ENCODE assay signal across 9 mouse cellular contexts in the genomic region with DNA sequence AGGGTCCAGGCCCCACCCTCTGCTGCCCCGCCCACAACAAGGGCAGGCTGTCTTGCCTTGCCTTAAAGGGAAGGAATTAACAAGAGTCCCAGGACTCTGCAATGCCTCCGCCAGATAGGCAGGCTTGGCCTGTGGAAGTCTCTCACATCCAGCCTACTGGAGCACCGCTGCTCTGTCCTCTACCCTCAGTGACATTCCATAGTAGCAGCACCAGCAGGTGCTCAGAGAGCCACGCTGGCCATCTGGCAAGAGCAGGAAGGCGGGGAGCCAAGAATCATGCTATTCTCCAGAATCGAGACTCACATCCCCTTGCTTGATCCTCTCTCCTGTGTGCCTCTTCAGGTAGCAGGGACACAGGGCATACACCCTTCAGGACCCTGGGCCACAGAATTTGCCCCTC. TPM values are rescaled to one million over a fixed set of nuclear protein-coding genes. Genes with fewer than 3 reads are reported as not detected.
DNase-seq lines count a peak whose midpoint lies in the region; ATAC-seq and TF ChIP-seq lines count a peak whose summit lies in the region.
"Had no signal": no experiment of that assay in that cellular context is flagged by ENCODE, and none has a peak within 500 bp of the region (broad histone marks: within the 10 kb centered on the region; RNA-seq: fewer than 3 reads in every experiment).

No protein-coding gene starts in this region.

- H3K27ac ChIP-seq in midbrain, embryonic 10.5 days (replicated peaks): no peak overlapping the region
- no peak overlapping the region for H3K27ac ChIP-seq in midbrain, embryonic 11.5 days (ENCODE audit: low read depth, low read length)
- H3K27ac ChIP-seq in hindbrain, embryonic 13.5 days: no peak overlapping the region
- H3K27ac ChIP-seq in olfactory bulb, adult 2 months (ENCODE audit: insufficient read depth, low read depth, low read length): no peak overlapping the region
- H3K27ac ChIP-seq: liver, embryonic 13.5 days had no signal

- H3K4me1 ChIP-seq in midbrain, embryonic 10.5 days: peaks cover 58% of the 10 kb centered on the region
- H3K4me1 ChIP-seq in midbrain, embryonic 11.5 days (ENCODE audit: control insufficient read depth, insufficient read depth, low read length): peaks cover 24% of the 10 kb centered on the region
- H3K4me1 ChIP-seq in hindbrain, embryonic 13.5 days (replicated peaks): peaks cover 66% of the 10 kb centered on the region
- H3K4me1 ChIP-seq in olfactory bulb, adult 2 months (ENCODE audit: control insufficient read depth, insufficient read depth, low read length): peaks cover 55% of the 10 kb centered on the region

- WGBS in midbrain, embryonic 10.5 days: 65% methylated on average over 6 of the region's 6 CpGs
- 60% methylated on average over 6 of the region's 6 CpGs for WGBS in midbrain, embryonic 11.5 days
- WGBS in hindbrain, embryonic 13.5 days: 34% methylated on average over 6 of the region's 6 CpGs
- 33% methylated on average over 6 of the region's 6 CpGs for WGBS in olfactory bulb, adult 2 months

- no peak for TF ChIP-seq CTCF in olfactory bulb, adult 2 months (IDR thresholded peaks at IDR 0.05; ENCODE audit: insufficient read depth, low read depth, low read length)

- peaks cover 5% of the 10 kb centered on the region; the same call in 1 of the 2 replicates for H3K36me3 ChIP-seq in midbrain, embryonic 10.5 days
- H3K36me3 ChIP-seq in midbrain, embryonic 11.5 days (ENCODE audit: control insufficient read depth, insufficient read depth, low read length): no peaks in the 10 kb centered on the region
- peaks cover 14% of the 10 kb centered on the region for H3K36me3 ChIP-seq in hindbrain, embryonic 13.5 days
- H3K36me3 ChIP-seq: liver, embryonic 13.5 days had no signal

- H3K27me3 ChIP-seq in midbrain, embryonic 10.5 days (ENCODE audit: low read depth, poor library complexity, severe bottlenecking): peaks cover 54% of the 10 kb centered on the region
- peaks cover 15% of the 10 kb centered on the region for H3K27me3 ChIP-seq in midbrain, embryonic 11.5 days (ENCODE audit: control insufficient read depth, insufficient read depth, low read length)
- H3K27me3 ChIP-seq in hindbrain, embryonic 13.5 days: peaks cover 10% of the 10 kb centered on the region; the same call in 1 of the 2 replicates

- TF ChIP-seq POLR2A in olfactory bulb, adult 2 months (IDR thresholded peaks at IDR 0.05; ENCODE audit: insufficient read depth, low read depth, low read length): no peak

- ATAC-seq in midbrain, embryonic 11.5 days (ENCODE audit: low FRiP score): no peak
- ATAC-seq in hindbrain, embryonic 13.5 days (ENCODE audit: low FRiP score): no peak
- ATAC-seq in megakaryocyte, adult 5-6 weeks (ENCODE audit: poor library complexity, severe bottlenecking): no peak

- no peak for DNase-seq in midbrain, embryonic 10.5 days (ENCODE audit: low spot score)
- no peak for DNase-seq in midbrain, embryonic 11.5 days (ENCODE audit: low spot score, missing footprints)
- peak; percentile 76 for DNase-seq in cerebellum, postnatal 36 days
- no peak for DNase-seq in adrenal gland, postnatal 10 days
- no peak for DNase-seq in left cerebral cortex, adult 11 months (ENCODE audit: low spot score)
- DNase-seq: liver, embryonic 13.5 days had no signal

- no peak overlapping the region for H3K9ac ChIP-seq in midbrain, embryonic 11.5 days (ENCODE audit: low read length)
- H3K9ac ChIP-seq in hindbrain, embryonic 13.5 days: peak overlapping the region; percentile 92
- H3K9ac ChIP-seq: liver, embryonic 13.5 days had no signal

- peak overlapping the region; percentile 11; the same call in 1 of the 2 replicates for H3K4me3 ChIP-seq in midbrain, embryonic 10.5 days
- no peak overlapping the region for H3K4me3 ChIP-seq in midbrain, embryonic 11.5 days (ENCODE audit: low read depth, low read length)
- peak overlapping the region; percentile 94 for H3K4me3 ChIP-seq in hindbrain, embryonic 13.5 days
- H3K4me3 ChIP-seq in olfactory bulb, adult 2 months (ENCODE audit: insufficient read depth, low read depth, low read length): peak overlapping the region; percentile 2
- H3K4me3 ChIP-seq: liver, embryonic 13.5 days had no signal

- H3K4me2 ChIP-seq in midbrain, embryonic 11.5 days: no peak overlapping the region
- peak overlapping the region; percentile 82 for H3K4me2 ChIP-seq in hindbrain, embryonic 13.5 days
- H3K4me2 ChIP-seq: liver, embryonic 13.5 days had no signal

- H3K9me3 ChIP-seq in midbrain, embryonic 10.5 days (replicated peaks): no peaks in the 10 kb centered on the region
- H3K9me3 ChIP-seq in midbrain, embryonic 11.5 days (ENCODE audit: control insufficient read depth, low read length): no peaks in the 10 kb centered on the region
- no peaks in the 10 kb centered on the region for H3K9me3 ChIP-seq in hindbrain, embryonic 13.5 days
- H3K9me3 ChIP-seq: liver, embryonic 13.5 days had no signal

RNA-seq across cellular contexts. Expression of a gene that starts 3.4 kb away (rescaled TPM):
- polyA plus RNA-seq in midbrain, embryonic 10.5 days (2016; fragmentation: Nextera tagmentation; extraction: Ambion mirVana): 4.3 and 6.9 TPM in 2 replicates
- 6.1 and 7.8 TPM in 2 replicates for polyA plus RNA-seq in midbrain, embryonic 11.5 days (2014; fragmentation: Nextera tagmentation; extraction: Ambion mirVana)
- 20.3 and 20.7 TPM in 2 replicates for polyA plus RNA-seq in hindbrain, embryonic 13.5 days (2015; fragmentation: Nextera tagmentation; extraction: Ambion mirVana)
- polyA plus RNA-seq in olfactory bulb, adult 2 months (2012; ENCODE audit: insufficient read depth, insufficient read length, low replicate concordance, missing spikeins): not detected in 2 replicates
- 0.66 and 1.6 TPM in 2 replicates for total RNA-seq in megakaryocyte, adult 5-6 weeks (2015)
- total RNA-seq in megakaryocyte, adult 5-6 weeks (2017): 0.33 and 0.48 TPM in 2 replicates
- total RNA-seq in adrenal gland, postnatal 10 days (2021): 1 to 10 TPM; 4.1 to 8.3 TPM

RNA-seq across cellular contexts. Expression of a gene that starts 42.8 kb away (rescaled TPM):
- 23.1 and 24.3 TPM in 2 replicates for polyA plus RNA-seq in midbrain, embryonic 10.5 days (2016; fragmentation: Nextera tagmentation; extraction: Ambion mirVana)
- 17.5 TPM in 2 replicates for polyA plus RNA-seq in midbrain, embryonic 11.5 days (2014; fragmentation: Nextera tagmentation; extraction: Ambion mirVana)
- 19.3 and 19.9 TPM in 2 replicates for polyA plus RNA-seq in hindbrain, embryonic 13.5 days (2015; fragmentation: Nextera tagmentation; extraction: Ambion mirVana)
- not detected in 2 replicates for polyA plus RNA-seq in olfactory bulb, adult 2 months (2012; ENCODE audit: insufficient read depth, insufficient read length, low replicate concordance, missing spikeins)
- 76.1 and 81.6 TPM in 2 replicates for total RNA-seq in megakaryocyte, adult 5-6 weeks (2015)
- 33.4 and 48.2 TPM in 2 replicates for total RNA-seq in megakaryocyte, adult 5-6 weeks (2017)
- total RNA-seq in adrenal gland, postnatal 10 days (2021): 10 to 100 TPM; 77.3 to 79.6 TPM

Comparison
In these comparisons a context has a peak if more than half of its experiments do, and no peak if none do; other contexts are left out.
1. DNase-seq: peak in cerebellum, postnatal 36 days (2 of 2); none in midbrain, embryonic 10.5 days (single experiment), midbrain, embryonic 11.5 days (single experiment), adrenal gland, postnatal 10 days (single experiment) and left cerebral cortex, adult 11 months (single experiment).
2. RNA of a gene that starts 42.8 kb away (polyA plus RNA-seq): 23.1 to 24.3 TPM in midbrain, embryonic 10.5 days, 19.3 to 19.9 TPM in hindbrain, embryonic 13.5 days and 17.5 TPM in midbrain, embryonic 11.5 days; not detected in olfactory bulb, adult 2 months; every median in the first group is over 10 times any median in the second.